Mouse (Mus musculus): ENCODE data around the gene Nmnat2.
"Not testable (repeated sequence)": the region's sequence is repeated elsewhere in the genome, so short reads cannot be mapped to it uniquely, and the experiment has no call there.

The Nmnat2 gene

GRCm38 (mm10) chr1:153058290-153058689 is 103.5 kb downstream of the Nmnat2 start:
- DNase-seq (ENCODE audit: low spot score) = no peak

DNA sequence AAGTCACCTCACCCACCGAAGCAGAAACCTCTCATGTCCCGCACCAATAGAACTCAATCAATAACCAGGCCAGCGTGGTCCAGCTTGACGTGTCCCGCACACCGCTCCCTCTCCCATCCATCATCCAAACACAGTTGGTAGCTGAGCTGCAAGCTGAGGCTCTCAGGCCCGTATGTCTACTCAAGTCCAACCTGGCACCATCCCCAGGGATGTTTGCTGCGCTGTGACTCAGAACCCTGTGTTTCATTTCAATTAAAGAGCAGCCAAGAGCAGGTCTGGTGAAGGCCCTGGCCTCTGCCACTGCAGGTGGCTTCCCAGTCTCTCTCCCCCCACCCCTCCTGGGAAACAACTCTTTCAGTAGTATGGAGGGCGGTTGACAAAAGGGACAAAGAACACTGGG is 104.8 kb downstream of the Nmnat2 start:
- no peak for DNase-seq (ENCODE audit: low spot score)

DNA sequence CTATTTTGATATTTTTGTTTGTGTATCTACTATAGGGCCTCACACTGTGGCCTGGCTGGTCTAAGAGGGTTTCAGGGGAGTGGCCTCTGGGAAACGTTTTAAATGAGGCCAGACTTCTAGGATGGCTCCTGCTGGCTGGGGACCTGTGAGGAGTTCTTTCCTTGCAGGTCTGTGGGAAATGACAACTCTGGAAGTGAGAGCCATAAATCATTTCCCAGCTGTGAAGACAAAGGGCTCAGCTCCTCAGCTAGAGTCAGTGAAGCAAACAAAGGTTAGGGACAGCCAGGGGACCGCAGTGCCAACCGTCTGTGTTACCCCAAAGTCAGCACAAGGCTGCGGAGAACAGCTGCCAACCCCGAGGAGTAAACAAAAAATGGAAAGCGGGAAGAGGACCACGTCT is 107.8 kb downstream of the Nmnat2 start:
- DNase-seq (ENCODE audit: low spot score) = no peak

DNA sequence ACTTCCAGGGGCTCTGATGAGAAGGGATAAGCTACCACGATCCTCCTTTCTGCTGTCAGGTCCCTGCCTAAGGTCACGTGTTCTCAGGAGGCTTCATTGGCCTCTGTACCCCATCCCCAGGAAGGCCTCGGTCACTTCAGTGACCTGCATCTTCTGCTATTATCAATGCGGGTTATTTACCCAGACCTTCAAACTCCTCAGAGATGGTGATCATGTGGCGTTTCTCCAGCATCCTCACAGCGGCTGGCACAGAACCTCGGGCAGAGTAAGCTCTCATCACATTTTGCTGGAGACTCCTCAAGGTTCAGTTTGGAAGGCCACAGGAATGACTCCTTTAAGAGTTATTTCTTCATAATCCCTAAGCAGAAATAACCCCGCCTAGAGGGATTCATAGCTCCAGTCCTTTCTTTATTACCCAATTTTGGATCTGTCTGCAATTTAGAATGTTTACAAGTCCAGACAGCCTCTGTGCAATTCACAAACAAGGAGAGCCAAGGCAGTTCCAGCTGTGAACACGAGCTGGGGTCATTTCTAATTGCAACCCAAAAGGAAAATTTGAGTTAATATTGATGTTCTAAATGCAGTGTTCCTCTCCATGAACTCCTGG is 110.1 kb downstream of the Nmnat2 start:
- no peak for DNase-seq (ENCODE audit: low spot score)

DNA sequence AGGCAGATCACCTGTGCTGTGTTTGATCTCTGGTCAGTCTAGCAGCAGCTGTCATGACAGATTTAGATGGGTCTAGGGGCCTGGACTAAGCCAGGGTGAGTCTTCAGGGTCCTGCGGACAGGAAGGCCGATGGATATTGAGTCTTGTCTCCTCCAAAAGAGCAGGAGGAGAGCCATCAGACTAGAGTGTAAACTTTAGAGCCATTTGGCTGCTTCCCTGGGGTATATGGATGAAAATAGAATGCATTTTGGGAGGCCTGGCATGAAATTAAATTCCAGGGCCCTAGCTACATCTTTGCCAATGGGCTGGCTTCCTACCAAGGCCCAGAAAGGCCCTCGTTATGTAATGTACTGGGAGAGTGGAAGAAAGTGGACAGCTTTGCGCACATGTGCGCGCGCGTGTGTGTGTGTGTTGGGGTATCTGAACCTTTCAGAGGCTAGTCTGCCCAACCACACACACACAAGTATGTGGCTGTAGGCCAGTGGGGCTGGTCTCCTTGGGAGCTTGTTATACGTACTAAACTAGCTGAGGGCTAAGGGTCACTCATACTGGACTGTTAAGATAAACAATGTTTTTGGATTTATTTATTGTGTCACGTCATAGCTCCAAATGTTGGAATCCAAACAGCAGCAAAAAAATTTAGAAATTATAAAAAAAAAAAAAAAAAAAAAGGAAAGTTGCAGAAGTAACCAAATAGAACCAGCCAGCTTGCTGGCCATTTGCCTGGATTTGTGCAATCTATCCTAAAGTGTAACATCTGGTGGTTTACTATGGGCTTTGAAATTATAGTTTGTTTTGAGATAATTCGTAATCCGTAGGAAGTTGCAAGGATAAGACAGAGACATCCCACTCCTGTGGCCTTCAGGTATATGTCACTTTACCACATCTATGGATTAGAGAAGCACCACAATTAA is 110.9 kb downstream of the Nmnat2 start:
- DNase-seq (ENCODE audit: low spot score) = peak; percentile 33

DNA sequence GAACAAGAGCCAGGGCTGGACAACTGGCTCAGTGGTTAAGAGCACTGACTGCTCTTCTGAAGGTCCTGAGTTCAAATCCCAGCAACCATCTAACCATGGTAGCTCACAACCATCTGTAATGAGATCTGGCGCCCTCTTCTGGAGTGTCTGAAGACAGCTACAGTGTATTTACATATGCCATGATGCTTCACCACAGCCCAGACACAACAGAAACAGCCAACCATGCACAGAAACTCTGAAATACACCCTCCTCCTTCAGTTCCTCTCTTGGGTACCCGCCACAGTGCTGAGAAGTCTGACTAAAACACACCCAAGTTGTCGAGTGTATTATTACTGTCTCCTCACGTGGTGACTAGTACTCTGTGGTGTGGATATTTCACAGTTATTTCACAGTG is 111.6 kb downstream of the Nmnat2 start:
- no peak for DNase-seq (ENCODE audit: low spot score)

- DNase-seq (ENCODE audit: low spot score) = no peak
Measured at GRCm38 (mm10) chr1:153071563-153071962, 116.8 kb downstream of the Nmnat2 start.

DNA sequence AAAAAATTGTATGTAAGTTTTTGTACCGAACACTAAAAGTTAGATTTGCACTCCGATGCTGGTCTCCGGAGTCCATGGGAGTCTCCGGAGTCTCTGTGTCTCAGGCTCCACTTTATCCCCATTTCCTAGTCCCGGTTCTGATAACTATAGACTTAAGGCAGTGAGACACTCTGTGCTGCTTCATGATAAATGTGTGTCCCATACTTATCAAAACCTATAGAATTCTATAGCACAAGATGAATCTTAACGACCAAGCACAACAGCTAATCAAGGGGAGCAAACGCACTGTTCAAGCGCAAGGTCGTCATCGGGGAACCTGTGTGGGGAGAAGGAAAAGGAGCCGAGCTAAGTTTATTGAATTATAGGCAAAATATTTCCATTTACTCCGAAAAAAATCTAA is 117.2 kb downstream of the Nmnat2 start:
- no peak for DNase-seq (ENCODE audit: low spot score)

DNA sequence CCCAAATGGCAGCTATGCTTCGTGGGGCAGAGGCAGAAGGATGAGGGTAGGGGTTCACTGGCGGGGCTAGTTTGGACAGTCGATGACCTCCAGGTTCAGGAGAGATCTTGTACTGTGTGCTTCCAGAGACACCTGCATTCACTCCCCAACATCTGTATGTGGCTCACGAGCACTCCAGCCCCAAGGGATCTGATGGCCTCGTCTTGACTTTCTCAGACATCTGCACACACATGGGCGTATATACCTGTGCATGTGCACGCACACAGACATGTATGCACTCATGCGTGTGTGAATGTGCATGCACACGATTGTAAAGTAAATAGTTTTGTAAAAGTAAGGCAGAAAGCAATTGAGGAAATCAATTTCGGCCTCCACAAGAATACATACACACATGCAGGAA is 117.9 kb downstream of the Nmnat2 start:
- no peak for DNase-seq (ENCODE audit: low spot score)

GRCm38 (mm10) chr1:153073441-153073840 is 118.6 kb downstream of the Nmnat2 start:
- no peak for DNase-seq (ENCODE audit: low spot score)

- no peak for DNase-seq (ENCODE audit: low spot score)
Measured at GRCm38 (mm10) chr1:153075087-153075736, 120.4 kb downstream of the Nmnat2 start.

- DNase-seq (ENCODE audit: low spot score) = no peak
Measured at GRCm38 (mm10) chr1:153075955-153076354, 121.2 kb downstream of the Nmnat2 start.

DNA sequence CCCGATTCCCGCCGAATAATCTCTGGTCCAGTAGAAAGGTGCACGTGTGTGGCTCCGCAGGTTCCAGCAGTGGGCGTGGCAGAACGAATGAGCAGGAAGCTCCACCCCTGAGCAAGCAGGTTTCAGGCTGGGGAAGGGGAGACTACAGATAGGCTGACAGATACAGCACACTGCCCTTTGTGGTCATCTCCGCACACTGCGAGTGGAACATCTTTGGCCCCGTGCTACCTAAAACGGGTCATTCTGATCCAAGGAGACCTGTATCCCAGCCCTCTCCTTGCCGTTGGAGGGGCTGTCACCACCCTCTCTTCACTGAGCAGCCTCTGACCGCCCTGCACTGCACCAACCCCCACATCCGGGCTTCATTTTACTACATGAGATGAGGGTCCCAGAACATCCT is 128.4 kb downstream of the Nmnat2 start:
- not testable (repeated sequence) for DNase-seq (ENCODE audit: low spot score)

GRCm38 (mm10) chr1:153084191-153084590 is 129.4 kb downstream of the Nmnat2 start:
- no peak for DNase-seq (ENCODE audit: low spot score)

- no peak for DNase-seq (ENCODE audit: low spot score)
Measured at GRCm38 (mm10) chr1:153085198-153085597, 130.4 kb downstream of the Nmnat2 start.

- no peak for DNase-seq (ENCODE audit: low spot score)
Measured at GRCm38 (mm10) chr1:153087771-153088170, 133.0 kb downstream of the Nmnat2 start.

DNA sequence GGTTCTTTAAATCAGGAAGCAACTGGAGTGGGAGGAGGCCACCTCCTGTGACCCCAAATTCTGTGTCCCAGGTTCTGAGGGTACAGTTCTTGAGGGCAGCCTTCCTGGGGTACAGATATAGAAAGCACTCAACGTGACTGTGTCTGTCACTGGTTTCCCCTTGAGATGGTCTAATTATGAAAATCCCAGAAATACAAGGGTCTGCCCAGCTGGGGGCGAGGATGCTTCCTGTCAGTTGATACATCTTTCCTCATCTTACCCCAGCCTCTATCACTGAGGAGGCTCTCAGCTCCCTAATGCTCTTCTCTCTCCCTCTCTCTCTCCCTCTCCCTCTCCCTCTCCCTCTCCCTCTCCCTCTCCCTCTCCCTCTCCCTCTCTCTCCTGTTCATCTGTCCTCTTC is 135.3 kb downstream of the Nmnat2 start:
- DNase-seq (ENCODE audit: low spot score) = no peak

GRCm38 (mm10) chr1:153090807-153091206 is 136.0 kb downstream of the Nmnat2 start:
- no peak for DNase-seq (ENCODE audit: low spot score)

- DNase-seq (ENCODE audit: low spot score) = no peak
Measured at GRCm38 (mm10) chr1:153091438-153092236, 136.8 kb downstream of the Nmnat2 start.

DNA sequence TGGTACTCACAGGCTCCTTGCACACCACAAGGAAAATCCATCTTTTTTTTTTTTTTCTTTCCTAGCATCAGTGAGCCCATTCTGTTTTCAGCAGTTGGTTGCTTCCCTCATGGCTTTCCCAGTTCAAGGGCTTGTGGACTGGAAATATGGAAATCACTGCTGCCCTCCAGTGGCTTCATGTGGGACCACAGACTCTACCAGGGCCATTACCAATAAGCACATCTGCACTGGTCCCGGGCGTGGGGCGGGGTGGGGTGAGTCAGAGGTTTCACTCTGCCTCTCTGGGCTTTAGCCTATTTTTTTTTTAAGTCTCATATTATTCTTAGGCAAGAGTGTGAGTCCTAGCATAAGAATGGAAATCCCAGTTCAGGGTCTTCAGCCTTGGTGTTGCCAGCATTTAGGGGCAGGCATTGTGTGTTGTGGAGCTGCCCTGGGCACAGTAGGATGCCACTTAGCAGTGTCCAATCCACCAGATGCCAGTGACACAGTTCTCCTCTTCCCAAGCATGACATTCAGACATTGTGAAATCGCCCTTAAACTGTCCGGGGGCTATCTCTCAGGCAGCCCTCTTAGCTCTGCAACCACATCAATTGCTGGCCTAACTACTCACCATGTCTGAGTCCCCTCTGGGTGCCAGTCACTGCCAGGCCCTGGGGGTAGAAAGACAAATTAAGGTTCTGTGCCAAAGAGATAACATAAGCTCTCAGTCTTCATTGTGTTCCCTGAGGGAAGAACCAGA is 137.6 kb downstream of the Nmnat2 start:
- peak; percentile 59 for DNase-seq (ENCODE audit: low spot score)

GRCm38 (mm10) chr1:153093172-153093571 is 138.4 kb downstream of the Nmnat2 start:
- DNase-seq (ENCODE audit: low spot score) = no peak

All from left cerebral cortex, adult 11 months (tissue).